Mouse (Mus musculus) T-cell, adult 2 months (primary cell): Measurements from ENCODE around the gene Tspan18.

Source experiments
- DNase-seq: peaks from one replicate; pipeline ENCODE4 v3.0.0; 2022; ENCODE audit warnings: low spot score

Gene Tspan18

GRCm38 (mm10) chr2:93290345-93291118 is 43.8 kb downstream of the Tspan18 start:
- no peak for DNase-seq

- DNase-seq: no peak
These were observed 45.1 kb downstream of the Tspan18 start for GRCm38 (mm10) chr2:93289161-93289560.

GRCm38 (mm10) chr2:93287348-93287747 is 47.0 kb downstream of the Tspan18 start:
- no peak for DNase-seq

GRCm38 (mm10) chr2:93286742-93287141 is 47.6 kb downstream of the Tspan18 start:
- no peak for DNase-seq

GRCm38 (mm10) chr2:93286321-93286720 is 48.0 kb downstream of the Tspan18 start:
- no peak for DNase-seq

- DNase-seq: no peak
These were observed 48.5 kb downstream of the Tspan18 start for GRCm38 (mm10) chr2:93285842-93286241.

GRCm38 (mm10) chr2:93284625-93285024 is 49.7 kb downstream of the Tspan18 start:
- DNase-seq: no peak

- DNase-seq: no peak
These were observed 50.6 kb downstream of the Tspan18 start for GRCm38 (mm10) chr2:93283481-93284293.

- no peak for DNase-seq
These were observed 51.7 kb downstream of the Tspan18 start for GRCm38 (mm10) chr2:93282636-93283035.

GRCm38 (mm10) chr2:93281466-93281865 is 52.8 kb downstream of the Tspan18 start:
- no peak for DNase-seq

GRCm38 (mm10) chr2:93280117-93280620 is 54.1 kb downstream of the Tspan18 start:
- no peak for DNase-seq

GRCm38 (mm10) chr2:93278181-93278975 is 55.9 kb downstream of the Tspan18 start:
- no peak for DNase-seq

- DNase-seq: no peak
These were observed 56.8 kb downstream of the Tspan18 start for GRCm38 (mm10) chr2:93277486-93277885.

- no peak for DNase-seq
These were observed 58.3 kb downstream of the Tspan18 start for GRCm38 (mm10) chr2:93276026-93276425.

- no peak for DNase-seq
These were observed 60.4 kb downstream of the Tspan18 start for GRCm38 (mm10) chr2:93273916-93274315.

GRCm38 (mm10) chr2:93270083-93270482 is 64.2 kb downstream of the Tspan18 start:
- no peak for DNase-seq

- no peak for DNase-seq
These were observed 64.7 kb downstream of the Tspan18 start for GRCm38 (mm10) chr2:93269611-93270010.

GRCm38 (mm10) chr2:93268711-93269270 is 65.5 kb downstream of the Tspan18 start:
- DNase-seq: no peak

GRCm38 (mm10) chr2:93267791-93268190 is 66.5 kb downstream of the Tspan18 start:
- no peak for DNase-seq

- no peak for DNase-seq
These were observed 67.6 kb downstream of the Tspan18 start for GRCm38 (mm10) chr2:93266565-93267169.
